Mouse (Mus musculus) heart, adult 9 months (tissue): ENCODE measurements around the gene Vmn2r91.
"Not testable (repeated sequence)": the region's sequence is repeated elsewhere in the genome, so short reads cannot be mapped to it uniquely, and the experiment has no call there.

ENCODE experiments used
- DNase-seq, 2 experiments: peaks; one replicate each; pipeline ENCODE4 v3.0.0; 2022; ENCODE audit warnings: low spot score in 2 of 2

Vmn2r91 gene

DNA sequence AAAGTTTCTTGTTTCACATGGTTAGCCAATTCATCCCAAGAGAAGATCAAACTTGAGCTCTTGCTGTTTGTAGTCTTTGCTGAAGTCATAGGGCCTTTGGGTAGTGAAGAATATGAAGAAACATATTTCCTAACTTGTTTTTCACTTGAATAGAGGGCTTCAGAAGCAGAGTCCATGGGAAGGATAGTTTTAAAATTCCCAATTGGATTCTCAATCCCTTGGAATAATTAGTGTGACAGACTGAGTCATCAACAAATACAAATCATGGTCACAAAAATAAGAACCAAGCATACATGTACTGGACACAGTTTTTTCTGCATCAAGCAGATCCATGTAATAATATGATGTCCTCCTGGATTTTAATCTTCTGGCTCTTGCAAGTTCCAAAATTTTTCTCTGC lies at the start of gene Vmn2r91:
Gene Vmn2r91, plus strand, starts transcription at position 301 of the 400 bp plus-strand sequence.
- DNase-seq = not testable (repeated sequence)

DNA sequence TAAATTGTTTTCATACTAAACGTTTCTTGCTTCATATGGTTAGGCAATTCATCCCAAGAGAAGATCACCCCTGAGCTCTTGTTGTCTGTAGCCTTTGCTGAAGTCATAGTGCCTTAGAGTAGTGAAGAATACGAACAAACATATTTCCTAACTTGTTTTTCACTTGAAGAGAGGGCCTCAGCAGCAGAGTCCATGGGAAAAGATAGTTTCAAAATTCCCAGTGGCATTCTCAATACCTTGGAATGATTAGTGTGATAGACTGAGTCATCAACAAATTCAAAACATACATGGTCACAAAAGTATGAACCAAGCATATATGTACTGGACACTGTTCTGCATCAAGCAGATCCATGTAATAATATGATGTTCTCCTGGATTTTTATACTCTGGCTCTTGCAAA lies 35.7 kb upstream of the Vmn2r91 start, which contains the start of gene Vmn2r124:
Gene Vmn2r124, plus strand, starts transcription at position 301 of the 400 bp plus-strand sequence.
- no peak for DNase-seq

DNA sequence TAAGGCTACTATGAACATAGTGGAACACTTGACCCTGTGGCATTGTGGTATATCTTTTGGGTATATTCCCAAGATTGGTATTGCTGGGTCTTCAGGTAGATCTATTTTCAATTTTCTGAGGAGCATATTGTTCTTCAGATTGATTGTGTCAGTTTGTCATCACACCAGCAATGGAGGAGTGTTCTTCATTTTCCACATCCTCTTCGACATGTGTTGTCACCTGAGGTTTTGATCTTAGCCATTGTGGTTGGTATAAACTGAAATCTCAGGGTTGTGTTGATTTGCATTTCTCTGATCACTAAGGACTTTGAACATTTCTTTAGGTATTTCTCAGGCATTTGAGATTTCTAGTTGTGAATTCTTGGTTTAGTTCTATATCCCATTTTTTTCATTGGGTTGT lies 10.8 kb downstream of the Vmn2r91 start:
- DNase-seq = not testable (repeated sequence)

DNA sequence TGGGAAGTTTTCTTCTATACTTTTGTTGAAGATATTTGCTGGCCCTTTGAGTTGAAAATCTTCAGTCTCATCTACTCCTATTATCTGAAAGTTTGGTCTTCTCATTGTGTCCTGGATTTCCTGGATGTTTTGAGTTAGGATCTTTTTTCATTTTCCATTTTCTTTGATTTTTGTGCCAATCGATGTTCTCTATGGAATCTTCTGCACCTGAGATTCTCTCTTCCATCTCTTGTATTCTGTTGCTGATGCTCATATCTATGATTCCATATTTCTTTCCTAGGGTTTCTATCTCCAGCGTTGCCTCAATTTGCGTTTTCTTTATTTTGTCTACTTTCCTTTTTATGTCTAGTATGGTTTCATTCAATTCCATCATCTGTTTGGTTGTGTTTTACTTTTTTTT lies 17.4 kb downstream of the Vmn2r91 start:
- not testable (repeated sequence) for DNase-seq

DNA sequence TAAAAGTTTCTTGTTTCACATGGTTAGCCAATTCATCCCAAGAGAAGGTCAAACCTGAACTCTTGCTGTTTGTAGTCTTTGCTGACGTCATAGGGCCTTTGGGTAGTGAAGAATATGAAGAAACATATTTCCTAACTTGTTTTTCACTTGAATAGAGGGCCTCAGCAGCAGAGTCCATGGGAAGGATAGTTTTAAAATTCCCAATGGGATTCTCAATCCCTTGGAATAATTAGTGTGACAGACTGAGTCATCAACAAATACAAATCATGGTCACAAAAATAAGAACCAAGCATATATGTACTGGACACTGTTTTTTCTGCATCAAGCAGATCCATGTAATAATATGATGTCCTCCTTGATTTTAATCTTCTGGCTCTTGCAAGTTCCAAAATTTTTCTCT lies 66.8 kb downstream of the Vmn2r91 start, which contains the start of gene Vmn2r92:
Gene Vmn2r92, plus strand, starts transcription at position 301 of the 400 bp plus-strand sequence.
- DNase-seq = not testable (repeated sequence)

DNA sequence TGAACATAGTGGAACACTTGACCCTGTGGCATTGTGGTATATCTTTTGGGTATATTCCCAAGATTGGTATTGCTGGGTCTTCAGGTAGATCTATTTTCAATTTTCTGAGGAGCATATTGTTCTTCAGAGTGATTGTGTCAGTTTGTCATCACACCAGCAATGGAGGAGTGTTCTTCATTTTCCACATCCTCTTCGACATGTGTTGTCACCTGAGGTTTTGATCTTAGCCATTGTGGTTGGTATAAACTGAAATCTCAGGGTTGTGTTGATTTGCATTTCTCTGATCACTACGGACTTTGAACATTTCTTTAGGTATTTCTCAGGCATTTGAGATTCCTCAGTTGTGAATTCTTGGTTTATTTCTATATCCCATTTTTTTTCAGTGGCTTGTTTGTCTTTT lies 76.4 kb downstream of the Vmn2r91 start:
- DNase-seq = not testable (repeated sequence)
